Mouse (Mus musculus): ENCODE data around the gene Tgds. TPM values are rescaled to one million over a fixed set of nuclear protein-coding genes. Genes with fewer than 3 reads are reported as not detected.

The Tgds gene
- polyA plus RNA-seq, 1 experiment from 2014 or later, result 29.4 TPM

GRCm38 (mm10) chr14:118098265-118098664, 34.3 kb downstream of the Tgds start:
- Histone ChIP-seq H3K36me3 (ENCODE audit: control insufficient read depth, insufficient read depth) (no peaks in the 10 kb centered on the region), H3K27ac (ENCODE audit: low read depth, low read length) (no peak overlapping the region), H3K4me1 (replicated peaks; ENCODE audit: control insufficient read depth, insufficient read depth, low read length) (no peaks in the 10 kb centered on the region), H3K9me3 (ENCODE audit: control insufficient read depth) (no peaks in the 10 kb centered on the region), H3K27me3 (replicated peaks; ENCODE audit: control insufficient read depth, insufficient read depth, low read length) (no peaks in the 10 kb centered on the region), H3K4me2 (replicated peaks; ENCODE audit: low read depth) (no peak overlapping the region), H3K4me3 (ENCODE audit: low read depth, low read length) (no peak overlapping the region), H3K9ac (ENCODE audit: low read depth, low read length) (no peak overlapping the region)
- TF ChIP-seq CTCF (IDR thresholded peaks at IDR 0.05; ENCODE audit: low read depth), result no peak
- WGBS, result 41% methylated on average over 2 of the region's 2 CpGs
- ATAC-seq, result peak; percentile 80

- H3K4me3 ChIP-seq (ENCODE audit: low read depth, low read length), result peak overlapping the region; percentile 86
- H3K9ac ChIP-seq (ENCODE audit: low read depth, low read length), result peak overlapping the region; percentile 65
- H3K9me3 ChIP-seq (ENCODE audit: control insufficient read depth), result no peaks in the 10 kb centered on the region
- no peaks in the 10 kb centered on the region for H3K27me3 ChIP-seq (replicated peaks; ENCODE audit: control insufficient read depth, insufficient read depth, low read length)
- no peaks in the 10 kb centered on the region for H3K36me3 ChIP-seq (ENCODE audit: control insufficient read depth, insufficient read depth)
- peak overlapping the region; percentile 81 for H3K4me2 ChIP-seq (replicated peaks; ENCODE audit: low read depth)
- no peaks in the 10 kb centered on the region; the same call in 1 of the 2 replicates for H3K4me1 ChIP-seq (replicated peaks; ENCODE audit: control insufficient read depth, insufficient read depth, low read length)
- no peak for TF ChIP-seq CTCF (IDR thresholded peaks at IDR 0.05; ENCODE audit: low read depth)
- ATAC-seq, result peak; percentile 37
- WGBS, result 2% methylated on average over 18 of the region's 18 CpGs
- H3K27ac ChIP-seq (ENCODE audit: low read depth, low read length), result peak overlapping the region; percentile 88; the same call in 1 of the 2 replicates
Measured at GRCm38 (mm10) chr14:118089806-118090392, 42.7 kb downstream of the Tgds start.

GRCm38 (mm10) chr14:118089215-118089805, 43.2 kb downstream of the Tgds start:
- Histone ChIP-seq H3K36me3 (ENCODE audit: control insufficient read depth, insufficient read depth) (no peaks in the 10 kb centered on the region), H3K27me3 (replicated peaks; ENCODE audit: control insufficient read depth, insufficient read depth, low read length) (no peaks in the 10 kb centered on the region), H3K4me3 (ENCODE audit: low read depth, low read length) (peak overlapping the region; percentile 86), H3K4me1 (replicated peaks; ENCODE audit: control insufficient read depth, insufficient read depth, low read length) (no peaks in the 10 kb centered on the region; the same call in 1 of the 2 replicates), H3K4me2 (replicated peaks; ENCODE audit: low read depth) (peak overlapping the region; percentile 81), H3K9ac (ENCODE audit: low read depth, low read length) (peak overlapping the region; percentile 65), H3K27ac (ENCODE audit: low read depth, low read length) (peak overlapping the region; percentile 88), H3K9me3 (ENCODE audit: control insufficient read depth) (no peaks in the 10 kb centered on the region)
- peak; percentile 94 for ATAC-seq
- under 1% methylated on average over 44 of the region's 44 CpGs for WGBS
- no peak for TF ChIP-seq CTCF (IDR thresholded peaks at IDR 0.05; ENCODE audit: low read depth)

- H3K9ac ChIP-seq (ENCODE audit: low read depth, low read length), result peak overlapping the region; percentile 65
- H3K27ac ChIP-seq (ENCODE audit: low read depth, low read length), result peak overlapping the region; percentile 88
- ATAC-seq, result peak; percentile 63
- no peak for TF ChIP-seq CTCF (IDR thresholded peaks at IDR 0.05; ENCODE audit: low read depth)
- H3K4me3 ChIP-seq (ENCODE audit: low read depth, low read length), result peak overlapping the region; percentile 86
- no peaks in the 10 kb centered on the region for H3K27me3 ChIP-seq (replicated peaks; ENCODE audit: control insufficient read depth, insufficient read depth, low read length)
- no peaks in the 10 kb centered on the region; the same call in 1 of the 2 replicates for H3K4me1 ChIP-seq (replicated peaks; ENCODE audit: control insufficient read depth, insufficient read depth, low read length)
- 9% methylated on average over 22 of the region's 22 CpGs for WGBS
- H3K4me2 ChIP-seq (replicated peaks; ENCODE audit: low read depth), result peak overlapping the region; percentile 81
- H3K36me3 ChIP-seq (ENCODE audit: control insufficient read depth, insufficient read depth), result no peaks in the 10 kb centered on the region
- H3K9me3 ChIP-seq (ENCODE audit: control insufficient read depth), result no peaks in the 10 kb centered on the region
Measured at GRCm38 (mm10) chr14:118088437-118089207, 43.9 kb downstream of the Tgds start.

GRCm38 (mm10) chr14:118086271-118087035, 46.1 kb downstream of the Tgds start:
- TF ChIP-seq CTCF (IDR thresholded peaks at IDR 0.05; ENCODE audit: low read depth), result no peak
- no peak overlapping the region for H3K27ac ChIP-seq (ENCODE audit: low read depth, low read length)

More at GRCm38 (mm10) chr14:118086271-118087035, 46.1 kb downstream of the Tgds start:
- 39% methylated on average over 5 of the region's 5 CpGs for WGBS
- Histone ChIP-seq H3K27me3 (replicated peaks; ENCODE audit: control insufficient read depth, insufficient read depth, low read length) (no peaks in the 10 kb centered on the region), H3K9ac (ENCODE audit: low read depth, low read length) (no peak overlapping the region), H3K4me2 (replicated peaks; ENCODE audit: low read depth) (no peak overlapping the region), H3K36me3 (ENCODE audit: control insufficient read depth, insufficient read depth) (no peaks in the 10 kb centered on the region), H3K4me3 (ENCODE audit: low read depth, low read length) (no peak overlapping the region), H3K9me3 (ENCODE audit: control insufficient read depth) (no peaks in the 10 kb centered on the region), H3K4me1 (replicated peaks; ENCODE audit: control insufficient read depth, insufficient read depth, low read length) (no peaks in the 10 kb centered on the region; the same call in 1 of the 2 replicates)
- no peak for ATAC-seq

All from intestine, postnatal 0 days (tissue).